Mouse (Mus musculus) intestine, embryonic 16.5 days (tissue): ENCODE measurements around the gene Ifrd2. TPM values are rescaled to one million over a fixed set of nuclear protein-coding genes. Genes with fewer than 3 reads are reported as not detected.

Experiments used
- ATAC-seq: fragments of 200-750 bp; cut with Nextera tagmentation; 2 replicates; pipeline ENCODE4 v1.8.0; 2017; ENCODE audit warnings: moderate TSS enrichment, moderate library complexity
- H3K27ac ChIP-seq: fragments of 300-500 bp; sonication (generic); 2 replicates; pipeline ENCODE4 v1.5.1; 2014; ENCODE audit warnings: mild to moderate bottlenecking, low read length
- H3K27me3 ChIP-seq: fragments of 300-500 bp; sonication (generic); replicated peaks from 2 replicates; pipeline ENCODE4 v1.6.1; 2014; ENCODE audit warnings: low read length, control low read depth, mixed read lengths; ENCODE audit not compliant: control insufficient read depth, insufficient read depth
- H3K36me3 ChIP-seq: fragments of 300-500 bp; sonication (generic); 2 replicates; pipeline ENCODE4 v1.6.1; 2014; ENCODE audit warnings: low read length, control low read depth; ENCODE audit not compliant: control insufficient read depth, insufficient read depth
- H3K4me1 ChIP-seq: fragments of 300-500 bp; sonication (generic); 2 replicates; pipeline ENCODE4 v1.6.1; 2014; ENCODE audit warnings: low read length, control low read depth, mixed read lengths; ENCODE audit not compliant: control insufficient read depth, insufficient read depth
- H3K4me2 ChIP-seq: fragments of 300-500 bp; sonication (generic); 2 replicates; pipeline ENCODE4 v1.6.1; 2014; ENCODE audit warnings: low read depth, low read length, control low read depth
- H3K4me3 ChIP-seq: fragments of 300-500 bp; sonication (generic); 2 replicates; pipeline ENCODE4 v1.5.1; 2014; ENCODE audit warnings: mild to moderate bottlenecking, low read length
- H3K9ac ChIP-seq: fragments of 300-500 bp; sonication (generic); 2 replicates; pipeline ENCODE4 v1.6.1; 2014; ENCODE audit warnings: low read depth, low read length
- H3K9me3 ChIP-seq: fragments of 300-500 bp; sonication (generic); 2 replicates; pipeline ENCODE4 v1.6.1; 2016; ENCODE audit warnings: low read length, control low read depth; ENCODE audit not compliant: control insufficient read depth
- WGBS: fragments of 180-500 bp; shearing (Covaris S2); extraction: QIAGEN DNeasy Blood & Tissue Kit; methylation state at CpG from one replicate; pipeline ENCODE4 v1.1.7; 2014; 5-methylcytosine and 5-hydroxymethylcytosine counted together
- polyA plus RNA-seq: library from polyadenylated mRNA; unstranded; fragments of >200 nt; fragmentation: Nextera tagmentation; extraction: Ambion mirVana; gene quantifications from 2 replicates; pipeline ENCODE4 v1.2.1, GENCODE M21; 2015

Ifrd2 gene
- polyA plus RNA-seq, 1 experiment from 2014 or later = 89.6 TPM

DNA sequence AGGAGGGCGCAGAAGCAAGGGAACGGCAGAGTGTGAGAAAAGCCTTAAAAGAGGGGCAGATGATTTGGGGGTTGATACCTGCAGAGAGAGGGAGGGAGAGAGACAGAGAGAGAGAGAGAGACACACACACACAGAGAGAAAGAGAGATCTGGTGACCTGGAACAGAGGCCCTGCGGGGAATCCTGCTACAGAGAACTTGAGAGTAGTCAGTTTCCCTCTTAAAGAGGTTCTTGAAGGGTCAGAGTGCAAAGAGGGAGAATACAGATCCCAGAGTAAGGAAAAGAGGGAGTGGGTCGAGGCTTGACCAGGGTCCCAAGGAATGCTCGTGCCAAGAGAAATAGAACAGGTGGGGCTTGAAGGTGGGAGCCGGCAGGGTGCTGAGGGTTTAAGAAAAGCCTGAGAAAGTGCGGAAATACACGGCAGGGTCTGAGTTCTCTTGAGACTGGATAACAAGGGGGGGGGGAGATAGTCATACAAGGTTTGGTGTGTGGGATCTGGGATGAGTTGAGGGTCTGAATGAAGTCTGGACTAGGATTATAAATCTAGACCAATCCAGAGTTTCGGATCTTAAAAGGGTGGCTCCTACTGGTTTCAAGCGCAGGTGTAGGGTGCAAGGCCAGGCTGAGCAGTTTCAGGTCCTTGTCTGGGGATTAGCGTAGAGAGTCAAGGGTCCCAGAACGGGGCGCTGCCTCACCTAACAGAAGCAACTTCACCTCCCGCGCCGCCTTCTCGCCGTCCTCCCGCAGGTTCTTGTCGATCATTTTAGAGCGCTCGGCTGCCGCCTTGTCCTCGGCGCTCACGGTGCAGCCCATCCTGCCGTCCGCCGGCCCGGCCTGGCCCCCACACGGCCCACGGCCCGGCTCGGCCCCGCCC lies 47.2 kb downstream of the Ifrd2 start:
- H3K4me2 ChIP-seq = peak overlapping the region; percentile 97
- 2% methylated on average over 35 of the region's 35 CpGs for WGBS
- H3K36me3 ChIP-seq = no peaks in the 10 kb centered on the region
- H3K27me3 ChIP-seq = no peaks in the 10 kb centered on the region
- peak overlapping the region; percentile 91 for H3K27ac ChIP-seq
- H3K9ac ChIP-seq = peak overlapping the region; percentile 90
- H3K4me1 ChIP-seq = peaks cover 45% of the 10 kb centered on the region
- H3K4me3 ChIP-seq = peak overlapping the region; percentile 84
- no peaks in the 10 kb centered on the region for H3K9me3 ChIP-seq
- ATAC-seq = peak; percentile 6; the same call in 1 of the 2 replicates

GRCm38 (mm10) chr9:107635279-107636028 lies 48.0 kb downstream of the Ifrd2 start, which contains the start of gene Gnai2:
Gene Gnai2 (minus strand): TSS chr9:107635367.
- H3K36me3 ChIP-seq = no peaks in the 10 kb centered on the region
- H3K27me3 ChIP-seq = no peaks in the 10 kb centered on the region
- 3% methylated on average over 36 of the region's 38 CpGs for WGBS
- H3K4me3 ChIP-seq = peak within 1 kb of the TSS; percentile 84
- peak; percentile 96 for ATAC-seq
- no peaks in the 10 kb centered on the region for H3K9me3 ChIP-seq
- H3K4me2 ChIP-seq = peak within 1 kb of the TSS; percentile 97
- H3K4me1 ChIP-seq = peaks cover 40% of the 10 kb centered on the region
- peak within 1 kb of the TSS; percentile 90 for H3K9ac ChIP-seq
- peak within 1 kb of the TSS; percentile 91 for H3K27ac ChIP-seq

DNA sequence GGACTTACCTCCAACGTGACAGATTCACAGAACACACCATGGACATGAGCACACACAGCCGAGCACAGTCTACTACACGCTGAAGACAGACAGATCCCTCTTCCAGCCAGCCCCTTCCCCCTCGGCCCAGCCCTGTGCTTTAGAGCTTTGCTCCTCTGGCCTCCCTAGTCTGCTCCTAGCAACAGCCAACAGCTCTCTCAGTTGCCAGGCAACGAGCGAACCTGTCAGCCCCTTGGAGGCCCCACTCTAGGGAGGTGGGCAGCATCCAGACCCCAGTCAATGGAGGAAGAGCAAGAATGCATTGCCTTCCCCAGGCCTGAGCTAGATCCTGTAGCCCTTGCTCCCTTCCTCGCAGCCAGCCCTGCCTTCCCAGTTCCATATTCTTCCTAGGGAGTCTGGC lies 49.6 kb downstream of the Ifrd2 start:
- Histone ChIP-seq H3K27ac (no peak overlapping the region), H3K9me3 (no peaks in the 10 kb centered on the region), H3K27me3 (no peaks in the 10 kb centered on the region), H3K36me3 (no peaks in the 10 kb centered on the region), H3K4me3 (no peak overlapping the region), H3K9ac (no peak overlapping the region), H3K4me2 (no peak overlapping the region), H3K4me1 (peaks cover 24% of the 10 kb centered on the region)
- ATAC-seq = no peak
- 25% methylated on average over 7 of the region's 7 CpGs for WGBS

- no peak for ATAC-seq
- 37% methylated on average over 8 of the region's 8 CpGs for WGBS
These were observed 52.9 kb downstream of the Ifrd2 start for GRCm38 (mm10) chr9:107640257-107640772.

GRCm38 (mm10) chr9:107641666-107642065 lies 54.2 kb downstream of the Ifrd2 start:
- H3K36me3 ChIP-seq = no peaks in the 10 kb centered on the region
- H3K4me1 ChIP-seq = peaks cover 12% of the 10 kb centered on the region; the same call in 1 of the 2 replicates
- H3K9me3 ChIP-seq = no peaks in the 10 kb centered on the region
- H3K27me3 ChIP-seq = no peaks in the 10 kb centered on the region
- no peak overlapping the region for H3K4me2 ChIP-seq
- no peak overlapping the region for H3K27ac ChIP-seq
- no peak overlapping the region for H3K9ac ChIP-seq
- no peak for ATAC-seq
- no peak overlapping the region for H3K4me3 ChIP-seq
- 64% methylated on average over 8 of the region's 8 CpGs for WGBS

More at GRCm38 (mm10) chr9:107640257-107640772, 52.9 kb downstream of the Ifrd2 start:
- Histone ChIP-seq H3K4me2 (no peak overlapping the region), H3K36me3 (no peaks in the 10 kb centered on the region), H3K9ac (peak overlapping the region; percentile 16), H3K4me3 (no peak overlapping the region), H3K27me3 (no peaks in the 10 kb centered on the region), H3K4me1 (peaks cover 18% of the 10 kb centered on the region; the same call in 1 of the 2 replicates), H3K27ac (no peak overlapping the region), H3K9me3 (no peaks in the 10 kb centered on the region)

Other genes with a start within 250 kb of the Ifrd2 start
- 11.2 and 11.8 TPM in 2 replicates for gene Hemk1, start 249.3 kb upstream of the Ifrd2 start, polyA plus RNA-seq
- gene 6430571L13Rik, start 247.0 kb upstream of the Ifrd2 start, polyA plus RNA-seq = 0.21 and 0.26 TPM in 2 replicates
- gene Cacna2d2, start 188.0 kb upstream of the Ifrd2 start, polyA plus RNA-seq = 0.50 and 0.77 TPM in 2 replicates
- 39.4 and 40.6 TPM in 2 replicates for gene Tmem115, start 53.7 kb upstream of the Ifrd2 start, polyA plus RNA-seq
- gene Cyb561d2, start 45.4 kb upstream of the Ifrd2 start, polyA plus RNA-seq = 39.2 and 39.9 TPM in 2 replicates
- 39.1 and 39.8 TPM in 2 replicates for gene Nprl2, start 45.4 kb upstream of the Ifrd2 start, polyA plus RNA-seq
- gene Zmynd10, start 40.3 kb upstream of the Ifrd2 start, polyA plus RNA-seq = 2.3 and 2.5 TPM in 2 replicates
- 52.5 and 53.7 TPM in 2 replicates for gene Rassf1, start 36.1 kb upstream of the Ifrd2 start, polyA plus RNA-seq
- 49.6 and 50.6 TPM in 2 replicates for gene Tusc2, start 24.4 kb upstream of the Ifrd2 start, polyA plus RNA-seq
- 88.2 and 91.2 TPM in 2 replicates for gene Hyal2, start 19.7 kb upstream of the Ifrd2 start, polyA plus RNA-seq
- 5.8 and 5.9 TPM in 2 replicates for gene Hyal1, start 10.7 kb upstream of the Ifrd2 start, polyA plus RNA-seq
- gene Naa80, start 8.8 kb upstream of the Ifrd2 start, polyA plus RNA-seq = 19.2 and 20.2 TPM in 2 replicates
- gene Hyal3, start 6.8 kb upstream of the Ifrd2 start, polyA plus RNA-seq = 0.66 and 0.68 TPM in 2 replicates
- 50.4 and 54.9 TPM in 2 replicates for gene Sema3b, start 21.6 kb downstream of the Ifrd2 start, polyA plus RNA-seq
- gene Gnai2, start 47.7 kb downstream of the Ifrd2 start, polyA plus RNA-seq = 301 and 311 TPM in 2 replicates
- gene Slc38a3, start 81.9 kb downstream of the Ifrd2 start, polyA plus RNA-seq = 10.1 TPM in 2 replicates
- 0.98 and 1.6 TPM in 2 replicates for gene Gnat1, start 92.1 kb downstream of the Ifrd2 start, polyA plus RNA-seq
- 5.7 and 8.3 TPM in 2 replicates for gene Sema3f, start 122.8 kb downstream of the Ifrd2 start, polyA plus RNA-seq
- gene Rbm5, start 183.4 kb downstream of the Ifrd2 start, polyA plus RNA-seq = 127 and 145 TPM in 2 replicates